Mouse (Mus musculus): ENCODE results near the gene Mrpl10. TPM values are rescaled to one million over a fixed set of nuclear protein-coding genes. Genes with fewer than 3 reads are reported as not detected.

Mrpl10 gene
- total RNA-seq, 2 experiments from 2014 or later: 81.9 to 84.1 TPM

- peak; percentile 76 to 79 for DNase-seq (ENCODE audit: low spot score in 2 of 2)
Measured at GRCm38 (mm10) chr11:97025721-97026344, 15.5 kb upstream of the Mrpl10 start.

GRCm38 (mm10) chr11:97029686-97030417, 11.5 kb upstream of the Mrpl10 start, which contains the start of gene Scrn2:
Gene Scrn2 (plus strand): TSS chr11:97029938.
- peak; percentile 63 to 70 for DNase-seq (ENCODE audit: low spot score in 2 of 2)

- DNase-seq (ENCODE audit: low spot score in 2 of 2): no peak
Measured at GRCm38 (mm10) chr11:97030426-97030825, 10.9 kb upstream of the Mrpl10 start.

- DNase-seq (ENCODE audit: low spot score in 2 of 2): no peak
Measured at GRCm38 (mm10) chr11:97031977-97032376, 9.4 kb upstream of the Mrpl10 start.

- DNase-seq (ENCODE audit: low spot score in 2 of 2): no peak
Measured at GRCm38 (mm10) chr11:97032499-97032898, 8.9 kb upstream of the Mrpl10 start.

- DNase-seq (ENCODE audit: low spot score in 2 of 2): no peak
Measured at GRCm38 (mm10) chr11:97033781-97034180, 7.6 kb upstream of the Mrpl10 start.

GRCm38 (mm10) chr11:97036141-97036540, 5.2 kb upstream of the Mrpl10 start:
- no peak for DNase-seq (ENCODE audit: low spot score in 2 of 2)

- DNase-seq (ENCODE audit: low spot score in 2 of 2): no peak
Measured at GRCm38 (mm10) chr11:97038881-97039280, 2.5 kb upstream of the Mrpl10 start.

GRCm38 (mm10) chr11:97040301-97041021, 899 bp upstream of the Mrpl10 start:
- DNase-seq (ENCODE audit: low spot score in 2 of 2): no peak

- no peak for DNase-seq (ENCODE audit: low spot score in 2 of 2)
Measured at GRCm38 (mm10) chr11:97044902-97045301, 3.5 kb downstream of the Mrpl10 start.

- DNase-seq (ENCODE audit: low spot score in 2 of 2): no peak
Measured at GRCm38 (mm10) chr11:97045861-97046260, 4.5 kb downstream of the Mrpl10 start.

GRCm38 (mm10) chr11:97048090-97048650, 6.8 kb downstream of the Mrpl10 start:
- no peak for DNase-seq (ENCODE audit: low spot score in 2 of 2)

- no peak for DNase-seq (ENCODE audit: low spot score in 2 of 2)
Measured at GRCm38 (mm10) chr11:97049492-97050085, 8.2 kb downstream of the Mrpl10 start.

- DNase-seq (ENCODE audit: low spot score in 2 of 2): peak; percentile 69 to 77
Measured at GRCm38 (mm10) chr11:97050216-97050943, 9.0 kb downstream of the Mrpl10 start, which contains the start of gene Osbpl7. Gene Osbpl7 (plus strand): TSS chr11:97050628.

GRCm38 (mm10) chr11:97050944-97051586, 9.7 kb downstream of the Mrpl10 start:
- DNase-seq (ENCODE audit: low spot score in 2 of 2): no peak

GRCm38 (mm10) chr11:97052219-97052646, 10.9 kb downstream of the Mrpl10 start:
- no peak for DNase-seq (ENCODE audit: low spot score in 2 of 2)

GRCm38 (mm10) chr11:97063274-97063920, 22.0 kb downstream of the Mrpl10 start:
- no peak for DNase-seq (ENCODE audit: low spot score in 2 of 2)

- no peak for DNase-seq (ENCODE audit: low spot score in 2 of 2)
Measured at GRCm38 (mm10) chr11:97063921-97064295, 22.5 kb downstream of the Mrpl10 start.

- no peak for DNase-seq (ENCODE audit: low spot score in 2 of 2)
Measured at GRCm38 (mm10) chr11:97065538-97066295, 24.4 kb downstream of the Mrpl10 start.

Data from layer of hippocampus, postnatal 14 days (tissue).